Mouse (Mus musculus) kidney, postnatal 0 days (tissue): ENCODE measurements at regions not wholly inside any gene's neighbourhood (a gene's known extent, or its start where the extent isn't known, plus 50 kb on each side); places are given as distances from the start of the nearest gene placed in this dataset.

Source experiments
- ATAC-seq: fragments of 200-750 bp; cut with Nextera tagmentation; replicated peaks from 2 replicates; pipeline ENCODE4 v1.8.0; 2017; ENCODE audit warnings: low read depth, moderate number of reproducible peaks, moderate TSS enrichment, moderate library complexity; ENCODE audit not compliant: low FRiP score
- DNase-seq: peaks from one replicate; pipeline ENCODE4 v3.0.0-alpha.2; 2016; ENCODE audit warnings: low spot score
- H3K27ac ChIP-seq: fragments of 300-500 bp; sonication (generic); 2 replicates; pipeline ENCODE4 v1.5.1; 2014; ENCODE audit warnings: mild to moderate bottlenecking
- H3K27me3 ChIP-seq: fragments of 300-500 bp; sonication (generic); 2 replicates; pipeline ENCODE4 v1.6.1; 2014; ENCODE audit warnings: low read length, mixed read lengths; ENCODE audit not compliant: insufficient read depth
- H3K36me3 ChIP-seq: fragments of 300-500 bp; sonication (generic); 2 replicates; pipeline ENCODE4 v1.6.1; 2014; ENCODE audit warnings: low read length, mixed read lengths; ENCODE audit not compliant: insufficient read depth
- H3K4me1 ChIP-seq: fragments of 300-500 bp; sonication (generic); replicated peaks from 2 replicates; pipeline ENCODE4 v1.6.1; 2014; ENCODE audit warnings: antibody characterized with exemption, low read length, mixed read lengths; ENCODE audit not compliant: insufficient read depth
- H3K4me2 ChIP-seq: fragments of 300-500 bp; sonication (generic); 2 replicates; pipeline ENCODE4 v1.6.1; 2014; ENCODE audit warnings: mild to moderate bottlenecking, low read length, moderate library complexity, mixed read lengths
- H3K4me3 ChIP-seq: fragments of 300-500 bp; sonication (generic); replicated peaks from 2 replicates; pipeline ENCODE4 v1.5.1; 2014; ENCODE audit warnings: low read depth, low read length
- H3K9ac ChIP-seq: fragments of 300-500 bp; sonication (generic); 2 replicates; pipeline ENCODE4 v1.6.1; 2014; ENCODE audit warnings: low read depth, low read length
- H3K9me3 ChIP-seq: fragments of 300-500 bp; sonication (generic); replicated peaks from 2 replicates; pipeline ENCODE4 v1.6.1; 2016; ENCODE audit warnings: low read length, inconsistent platforms, mixed read lengths
- CTCF ChIP-seq: IDR thresholded peaks from 2 replicates; pipeline ENCODE4 v1.5.1; 2016; ENCODE audit warnings: antibody characterized with exemption, low read depth, mild to moderate bottlenecking, moderate library complexity
- WGBS: fragments of 180-500 bp; shearing (Covaris S2); extraction: QIAGEN DNeasy Blood & Tissue Kit; methylation state at CpG from one replicate; pipeline ENCODE4 v1.1.7; 2014; 5-methylcytosine and 5-hydroxymethylcytosine counted together

DNA sequence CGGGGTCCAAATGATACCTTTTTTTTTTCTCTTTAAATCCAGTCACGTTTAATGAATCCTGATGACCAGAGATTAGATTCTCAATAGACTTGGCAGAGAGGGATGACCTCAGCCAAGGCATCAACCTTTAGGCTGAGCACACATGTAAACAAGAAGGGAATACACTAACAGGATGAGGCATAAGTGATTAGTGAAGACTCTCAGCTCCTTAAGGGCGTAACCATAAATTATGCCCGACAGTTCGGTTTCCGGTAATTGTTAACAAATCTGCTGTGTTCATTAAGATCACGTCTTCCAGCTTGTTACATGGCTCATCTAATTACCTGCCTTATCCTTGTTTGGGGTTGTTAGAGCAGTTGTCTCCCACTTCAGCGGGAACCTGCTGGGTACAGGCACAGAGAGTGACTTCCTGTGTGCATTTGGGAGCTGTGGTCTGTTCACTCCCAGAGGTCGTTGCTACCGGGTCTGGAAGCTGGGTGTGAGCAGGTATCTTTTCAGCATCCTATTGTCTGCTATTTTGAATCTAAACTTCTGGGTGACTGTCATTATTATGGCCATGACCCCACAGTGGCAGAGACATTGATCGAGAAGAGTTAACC lies 265.1 kb downstream of the Mpdz start:
- no peak for ATAC-seq
- Histone ChIP-seq H3K27ac (peak overlapping the region; percentile 47; the same call in 1 of the 2 replicates), H3K4me3 (no peak overlapping the region), H3K27me3 (no peaks in the 10 kb centered on the region), H3K9ac (no peak overlapping the region), H3K9me3 (no peaks in the 10 kb centered on the region), H3K36me3 (no peaks in the 10 kb centered on the region), H3K4me2 (no peak overlapping the region), H3K4me1 (0 out of 2 replicates have a peak, but pooled peaks cover 3% of the 10 kb centered on the region)
- DNase-seq: peak; percentile 41
- WGBS: 38% methylated on average over 11 of the region's 11 CpGs
- no peak for TF ChIP-seq CTCF

DNA sequence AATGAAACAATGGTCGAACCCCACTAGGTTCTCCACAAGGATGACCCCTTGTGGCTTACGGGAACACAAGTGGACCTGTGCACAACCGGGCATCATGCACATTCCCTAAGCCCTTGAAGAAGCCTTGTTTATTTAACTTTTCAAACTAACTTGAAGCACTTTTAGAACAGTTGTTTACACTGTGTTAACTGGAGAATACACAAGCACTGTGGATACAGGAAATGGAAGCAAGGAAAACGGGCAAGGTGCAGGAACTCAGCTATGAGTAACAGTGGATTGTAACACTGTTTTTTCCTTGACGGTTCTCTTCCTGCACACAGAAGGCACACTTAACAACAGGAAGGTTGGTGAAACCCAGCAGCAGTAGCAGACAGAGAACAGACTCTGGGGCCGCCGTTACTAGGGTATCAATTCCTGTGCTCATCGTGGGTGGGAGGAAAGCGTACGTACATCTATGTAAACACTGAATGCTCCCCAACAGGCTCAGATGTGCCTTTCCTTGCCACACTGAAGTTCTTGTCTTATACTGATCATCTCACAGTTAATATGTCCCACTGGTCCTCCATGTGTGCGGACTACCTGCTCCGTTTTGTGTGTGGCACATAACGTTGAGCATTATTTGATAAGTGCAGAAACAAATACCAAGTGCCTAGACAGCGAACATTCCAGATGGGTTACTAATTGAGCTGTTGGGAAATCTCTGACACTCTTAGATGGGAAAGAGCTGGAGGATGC lies 264.4 kb downstream of the Mpdz start:
- ATAC-seq (peak; percentile 30; the same call in 1 of the 2 replicates), DNase-seq (peak; percentile 11)
- no peak overlapping the region for H3K4me2 ChIP-seq
- H3K9ac ChIP-seq: no peak overlapping the region
- H3K27ac ChIP-seq: peak overlapping the region; percentile 47; the same call in 1 of the 2 replicates
- TF ChIP-seq CTCF: peak; percentile 45; the same call in 1 of the 2 replicates
- no peaks in the 10 kb centered on the region for H3K36me3 ChIP-seq
- 0 out of 2 replicates have a peak, but pooled peaks cover 3% of the 10 kb centered on the region for H3K4me1 ChIP-seq
- no peaks in the 10 kb centered on the region for H3K27me3 ChIP-seq
- H3K4me3 ChIP-seq: no peak overlapping the region
- H3K9me3 ChIP-seq: no peaks in the 10 kb centered on the region
- WGBS: 61% methylated on average over 14 of the region's 14 CpGs

- no peak overlapping the region for H3K4me3 ChIP-seq
- ATAC-seq (peak; percentile 93), DNase-seq (peak; percentile 94)
- peak; percentile 99 for TF ChIP-seq CTCF
- WGBS: 0% methylated on average over 12 of the region's 12 CpGs
- H3K27me3 ChIP-seq: no peaks in the 10 kb centered on the region
- no peaks in the 10 kb centered on the region for H3K9me3 ChIP-seq
- no peak overlapping the region for H3K9ac ChIP-seq
- H3K27ac ChIP-seq: peak overlapping the region; percentile 47; the same call in 1 of the 2 replicates
- H3K4me2 ChIP-seq: no peak overlapping the region
- 0 out of 2 replicates have a peak, but pooled peaks cover 3% of the 10 kb centered on the region for H3K4me1 ChIP-seq
- H3K36me3 ChIP-seq: no peaks in the 10 kb centered on the region
These were observed 263.9 kb downstream of the Mpdz start for GRCm38 (mm10) chr4:81178782-81179135.

GRCm38 (mm10) chr4:81216123-81216522 lies 226.5 kb downstream of the Mpdz start:
- Histone ChIP-seq H3K4me1 (peaks cover 7% of the 10 kb centered on the region), H3K9ac (no peak overlapping the region), H3K9me3 (no peaks in the 10 kb centered on the region), H3K27ac (no peak overlapping the region), H3K27me3 (no peaks in the 10 kb centered on the region), H3K4me2 (no peak overlapping the region), H3K36me3 (no peaks in the 10 kb centered on the region), H3K4me3 (no peak overlapping the region)
- TF ChIP-seq CTCF: no peak
- no peak for ATAC-seq
- WGBS: 88% methylated on average over 1 of the region's 1 CpGs
- no peak for DNase-seq

DNA sequence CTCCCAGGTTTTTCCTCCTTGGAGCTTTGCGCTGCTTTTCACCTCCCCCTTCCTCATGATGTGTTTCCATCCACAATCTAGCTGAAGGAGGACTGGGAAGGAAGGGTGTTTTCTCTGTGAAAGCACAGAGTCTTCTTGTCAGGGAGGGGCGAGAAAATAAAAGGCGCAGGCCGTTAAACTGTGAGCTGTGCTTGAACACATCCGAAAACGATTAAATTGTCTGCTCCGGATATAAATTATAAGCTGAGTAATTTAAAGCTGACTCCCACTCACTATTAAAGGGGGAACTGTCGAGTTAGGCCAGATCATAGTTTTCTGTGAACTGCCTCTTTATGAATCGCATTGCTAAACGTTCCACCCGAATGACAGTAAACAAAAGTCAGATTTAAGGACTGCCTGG lies 224.6 kb downstream of the Mpdz start:
- peak; percentile 60 for ATAC-seq
- Histone ChIP-seq H3K4me3 (no peak overlapping the region), H3K9me3 (no peaks in the 10 kb centered on the region), H3K4me2 (peak overlapping the region; percentile 23), H3K27me3 (no peaks in the 10 kb centered on the region), H3K9ac (no peak overlapping the region), H3K36me3 (no peaks in the 10 kb centered on the region), H3K27ac (no peak overlapping the region), H3K4me1 (peaks cover 7% of the 10 kb centered on the region)
- WGBS: 5% methylated on average over 11 of the region's 11 CpGs
- peak; percentile 94 for DNase-seq
- TF ChIP-seq CTCF: no peak

GRCm38 (mm10) chr4:81222034-81222433 lies 220.6 kb downstream of the Mpdz start:
- Histone ChIP-seq H3K27me3 (no peaks in the 10 kb centered on the region), H3K27ac (no peak overlapping the region), H3K9me3 (no peaks in the 10 kb centered on the region), H3K36me3 (no peaks in the 10 kb centered on the region), H3K4me1 (peaks cover 7% of the 10 kb centered on the region), H3K4me3 (no peak overlapping the region), H3K9ac (no peak overlapping the region), H3K4me2 (no peak overlapping the region)
- WGBS: 76% methylated on average over 6 of the region's 6 CpGs
- no peak for TF ChIP-seq CTCF
- ATAC-seq: no peak
- DNase-seq: no peak
